Mouse (Mus musculus): ENCODE data around the gene Epha2. TPM values are rescaled to one million over a fixed set of nuclear protein-coding genes. Genes with fewer than 3 reads are reported as not detected.

Epha2 gene
- polyA plus RNA-seq, 1 experiment, result 46.8 TPM

- H3K36me3 ChIP-seq (ENCODE audit: control insufficient read depth, insufficient read depth), result no peaks in the 10 kb centered on the region
- no peaks in the 10 kb centered on the region for H3K27me3 ChIP-seq (ENCODE audit: control insufficient read depth, insufficient read depth, insufficient read length)
- peak; percentile 80 for TF ChIP-seq POLR2AphosphoS2 (IDR thresholded peaks at IDR 0.05; ENCODE audit: insufficient read length, low read depth)
- no peak for TF ChIP-seq SRF (IDR thresholded peaks at IDR 0.05; ENCODE audit: control insufficient read depth, insufficient read length, low read depth)
- TF ChIP-seq REST (IDR thresholded peaks at IDR 0.05; ENCODE audit: insufficient read depth, insufficient read length), result no peak
- TF ChIP-seq MYOD1 (IDR thresholded peaks at IDR 0.05; ENCODE audit: control insufficient read depth in 1 of 3, insufficient read length in 2 of 3, low read depth in 2 of 3), result no peak
These were observed 40.9 kb upstream of the Epha2 start for GRCm38 (mm10) chr4:141260007-141260723.

DNA sequence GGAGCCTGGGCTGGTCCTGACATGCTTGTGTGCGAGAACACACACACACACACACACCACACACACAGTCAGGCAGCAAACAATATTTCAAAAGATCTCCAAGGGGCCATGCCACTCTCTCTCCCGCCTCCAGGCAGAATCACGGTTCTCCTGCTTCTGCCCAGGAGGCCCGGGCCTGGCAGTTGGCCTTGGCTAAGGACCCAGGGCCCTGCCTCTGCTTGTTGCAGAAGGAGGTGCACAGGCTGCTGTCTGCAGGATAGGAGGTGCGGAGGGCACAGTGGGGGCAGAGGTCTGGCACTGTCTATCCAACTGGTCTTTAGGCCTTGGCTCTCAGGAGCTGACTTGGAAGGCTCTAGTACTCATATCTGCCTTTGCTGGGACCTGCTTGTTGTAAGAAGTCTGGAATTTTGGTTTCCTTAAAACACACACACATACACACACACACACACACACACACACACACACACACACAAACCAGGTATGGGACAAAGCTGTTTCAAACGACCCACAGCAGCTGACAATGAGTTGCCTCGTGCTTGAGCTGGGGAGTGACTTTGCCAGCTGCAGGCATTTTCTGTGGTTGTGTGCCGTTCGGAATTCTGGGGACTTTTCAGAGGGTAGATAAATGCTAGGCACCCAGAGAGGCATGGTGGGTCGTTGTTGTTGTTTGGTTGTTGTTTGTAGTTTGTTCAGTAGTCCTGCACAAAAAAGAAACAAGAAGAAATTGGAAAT, 38.0 kb upstream of the Epha2 start:
- no peaks in the 10 kb centered on the region for H3K27me3 ChIP-seq (ENCODE audit: control insufficient read depth, insufficient read depth, insufficient read length)
- no peak overlapping the region for H3ac ChIP-seq (ENCODE audit: control insufficient read depth, insufficient read length)
- no peak overlapping the region for H3K4me3 ChIP-seq
- H3K79me2 ChIP-seq (ENCODE audit: control insufficient read depth, insufficient read depth), result no peaks in the 10 kb centered on the region
- no peaks in the 10 kb centered on the region for H3K36me3 ChIP-seq (ENCODE audit: control insufficient read depth, insufficient read depth)
- TF ChIP-seq TCF3 (IDR thresholded peaks at IDR 0.05; ENCODE audit: insufficient read length, low read depth) (no peak), MAX (IDR thresholded peaks at IDR 0.05; ENCODE audit: low read depth) (no peak), USF1 (IDR thresholded peaks at IDR 0.05; ENCODE audit: low read depth) (no peak), MYOD1 (IDR thresholded peaks at IDR 0.05; ENCODE audit: control insufficient read depth in 1 of 3, insufficient read length in 2 of 3, low read depth in 2 of 3) (peak in 2 of 3 experiments; percentile 50 to 56), REST (IDR thresholded peaks at IDR 0.05; ENCODE audit: insufficient read depth, insufficient read length) (no peak), SRF (IDR thresholded peaks at IDR 0.05; ENCODE audit: control insufficient read depth, insufficient read length, low read depth) (no peak), CEBPB (IDR thresholded peaks at IDR 0.05; ENCODE audit: insufficient read depth, poor library complexity, severe bottlenecking) (no peak), TCF12 (IDR thresholded peaks at IDR 0.05; ENCODE audit: insufficient read depth, poor library complexity, severe bottlenecking) (no peak)
- no peak overlapping the region for H3K4me2 ChIP-seq (ENCODE audit: low read depth)

More at GRCm38 (mm10) chr4:141260007-141260723, 40.9 kb upstream of the Epha2 start:
- H3ac ChIP-seq (ENCODE audit: control insufficient read depth, insufficient read length), result no peak overlapping the region
- no peaks in the 10 kb centered on the region for H3K79me2 ChIP-seq (ENCODE audit: control insufficient read depth, insufficient read depth)
- H3K4me2 ChIP-seq (ENCODE audit: low read depth), result peak overlapping the region; percentile 64
- H3K4me3 ChIP-seq, result peak overlapping the region; percentile 4

- H3K4me2 ChIP-seq (ENCODE audit: low read depth), result no peak overlapping the region
- H3K27me3 ChIP-seq (ENCODE audit: control insufficient read depth, insufficient read depth, insufficient read length), result no peaks in the 10 kb centered on the region
- no peak overlapping the region for H3K4me3 ChIP-seq
- H3K79me2 ChIP-seq (ENCODE audit: control insufficient read depth, insufficient read depth), result no peaks in the 10 kb centered on the region
- TF ChIP-seq TCF3 (IDR thresholded peaks at IDR 0.05; ENCODE audit: insufficient read length, low read depth) (no peak), SRF (IDR thresholded peaks at IDR 0.05; ENCODE audit: control insufficient read depth, insufficient read length, low read depth) (no peak), REST (IDR thresholded peaks at IDR 0.05; ENCODE audit: insufficient read depth, insufficient read length) (no peak)
- H3ac ChIP-seq (ENCODE audit: control insufficient read depth, insufficient read length), result no peak overlapping the region
- no peaks in the 10 kb centered on the region for H3K36me3 ChIP-seq (ENCODE audit: control insufficient read depth, insufficient read depth)
These were observed 34.9 kb upstream of the Epha2 start for GRCm38 (mm10) chr4:141265979-141266637.

DNA sequence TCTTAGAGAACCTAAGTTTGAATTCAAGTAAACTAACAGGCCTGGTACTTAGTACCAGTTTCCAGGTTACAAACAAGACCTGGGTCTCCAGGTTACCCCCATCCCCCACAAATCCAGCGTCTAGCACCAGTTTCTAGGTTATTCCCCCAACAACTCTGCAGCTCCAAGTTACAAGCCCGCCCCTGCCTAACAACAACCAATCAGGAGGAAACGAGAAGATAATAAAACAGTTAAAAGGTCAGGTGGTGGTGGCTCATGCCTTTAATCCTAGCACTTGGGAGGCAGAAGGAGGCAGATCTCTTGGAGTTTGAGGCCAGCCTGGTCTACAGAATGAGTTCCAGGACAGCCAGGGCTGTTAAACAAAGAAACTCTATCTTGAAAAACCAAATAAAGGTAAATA, 33.8 kb upstream of the Epha2 start:
- H3K36me3 ChIP-seq (ENCODE audit: control insufficient read depth, insufficient read depth), result no peaks in the 10 kb centered on the region
- no peak overlapping the region for H3K4me2 ChIP-seq (ENCODE audit: low read depth)
- no peaks in the 10 kb centered on the region for H3K79me2 ChIP-seq (ENCODE audit: control insufficient read depth, insufficient read depth)
- TF ChIP-seq CEBPB (IDR thresholded peaks at IDR 0.05; ENCODE audit: insufficient read depth, poor library complexity, severe bottlenecking), result no peak
- TF ChIP-seq SRF (IDR thresholded peaks at IDR 0.05; ENCODE audit: control insufficient read depth, insufficient read length, low read depth), result no peak
- TF ChIP-seq E2F4 (IDR thresholded peaks at IDR 0.05; ENCODE audit: insufficient read depth), result no peak
- TF ChIP-seq TCF12 (IDR thresholded peaks at IDR 0.05; ENCODE audit: insufficient read depth, poor library complexity, severe bottlenecking), result no peak
- TF ChIP-seq MYOD1 (IDR thresholded peaks at IDR 0.05; ENCODE audit: control insufficient read depth in 1 of 3, insufficient read length in 2 of 3, low read depth in 2 of 3), result no peak
- TF ChIP-seq MAX (IDR thresholded peaks at IDR 0.05; ENCODE audit: low read depth), result no peak
- no peak for TF ChIP-seq REST (IDR thresholded peaks at IDR 0.05; ENCODE audit: insufficient read depth, insufficient read length)
- no peak for TF ChIP-seq POLR2AphosphoS2 (IDR thresholded peaks at IDR 0.05; ENCODE audit: insufficient read length, low read depth)
- TF ChIP-seq USF1 (IDR thresholded peaks at IDR 0.05; ENCODE audit: low read depth), result no peak
- TF ChIP-seq MYOG (IDR thresholded peaks at IDR 0.05; ENCODE audit: control insufficient read depth in 1 of 3, insufficient read depth in 1 of 3, insufficient read length in 2 of 3, low read depth in 2 of 3), result no peak
- TF ChIP-seq POLR2A (IDR thresholded peaks at IDR 0.05; ENCODE audit: insufficient read length, low read depth), result no peak
- TF ChIP-seq TCF3 (IDR thresholded peaks at IDR 0.05; ENCODE audit: insufficient read length, low read depth), result no peak
- no peaks in the 10 kb centered on the region for H3K27me3 ChIP-seq (ENCODE audit: control insufficient read depth, insufficient read depth, insufficient read length)
- no peak overlapping the region for H3ac ChIP-seq (ENCODE audit: control insufficient read depth, insufficient read length)
- no peak overlapping the region for H3K4me3 ChIP-seq

- TF ChIP-seq MYOD1 (IDR thresholded peaks at IDR 0.05; ENCODE audit: control insufficient read depth in 1 of 3, insufficient read length in 2 of 3, low read depth in 2 of 3) (no peak), CEBPB (IDR thresholded peaks at IDR 0.05; ENCODE audit: insufficient read depth, poor library complexity, severe bottlenecking) (no peak), POLR2A (IDR thresholded peaks at IDR 0.05; ENCODE audit: insufficient read length, low read depth) (no peak), E2F4 (IDR thresholded peaks at IDR 0.05; ENCODE audit: insufficient read depth) (no peak)
- no peak overlapping the region for H3K4me2 ChIP-seq (ENCODE audit: low read depth)
- no peaks in the 10 kb centered on the region for H3K79me2 ChIP-seq (ENCODE audit: control insufficient read depth, insufficient read depth)
- H3K27me3 ChIP-seq (ENCODE audit: control insufficient read depth, insufficient read depth, insufficient read length), result no peaks in the 10 kb centered on the region
- no peak overlapping the region for H3K4me3 ChIP-seq
- H3K36me3 ChIP-seq (ENCODE audit: control insufficient read depth, insufficient read depth), result no peaks in the 10 kb centered on the region
- no peak overlapping the region for H3ac ChIP-seq (ENCODE audit: control insufficient read depth, insufficient read length)
These were observed 33.2 kb upstream of the Epha2 start for GRCm38 (mm10) chr4:141267837-141268236.
